Mouse (Mus musculus): Measurements from ENCODE around the gene Gm37240. TPM values are rescaled to one million over a fixed set of nuclear protein-coding genes. Genes with fewer than 3 reads are reported as not detected.
A peak's percentile ranks its signal among the peaks of the same experiment; 100 is the strongest.

Gm37240 gene
- polyA plus RNA-seq, 1 experiment from 2014 or later = 2.2 TPM

DNA sequence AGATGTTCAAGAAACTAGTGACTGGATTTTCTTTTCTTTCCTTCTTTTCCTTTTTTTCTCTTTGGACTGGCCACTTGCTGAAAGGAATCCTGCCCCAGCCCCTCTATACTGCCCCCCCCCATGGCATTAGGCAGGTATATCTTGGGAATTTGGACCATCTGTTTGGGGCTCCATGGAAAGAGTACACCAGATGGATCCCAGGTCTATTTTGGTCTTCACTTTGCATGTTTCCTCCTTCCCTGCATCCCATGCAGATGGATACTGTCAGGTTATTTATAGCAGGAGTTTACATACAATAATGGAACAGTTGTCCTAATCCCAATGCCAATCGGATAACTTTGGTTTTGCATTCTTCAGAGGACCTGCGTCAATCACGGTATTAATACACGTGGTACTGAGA, 845.2 kb downstream of the Gm37240 start:
- Histone ChIP-seq H3K27ac (replicated peaks; ENCODE audit: low read depth, low read length) (no peak overlapping the region), H3K36me3 (ENCODE audit: control insufficient read depth, insufficient read depth, low read length) (no peaks in the 10 kb centered on the region), H3K9me3 (ENCODE audit: control insufficient read depth, low read length) (no peaks in the 10 kb centered on the region), H3K9ac (ENCODE audit: low read length) (no peak overlapping the region), H3K4me2 (ENCODE audit: low read depth, severe bottlenecking) (no peak overlapping the region), H3K27me3 (ENCODE audit: control insufficient read depth, insufficient read depth, low read length) (no peaks in the 10 kb centered on the region), H3K4me1 (ENCODE audit: control insufficient read depth, insufficient read depth, low read length) (no peaks in the 10 kb centered on the region), H3K4me3 (ENCODE audit: low read depth, low read length) (no peak overlapping the region)
- DNase-seq (ENCODE audit: low spot score) = no peak
- WGBS = 91% methylated on average over 4 of the region's 4 CpGs
- no peak for ATAC-seq (ENCODE audit: insufficient number of reproducible peaks, low FRiP score, low TSS enrichment, low read depth)

DNA sequence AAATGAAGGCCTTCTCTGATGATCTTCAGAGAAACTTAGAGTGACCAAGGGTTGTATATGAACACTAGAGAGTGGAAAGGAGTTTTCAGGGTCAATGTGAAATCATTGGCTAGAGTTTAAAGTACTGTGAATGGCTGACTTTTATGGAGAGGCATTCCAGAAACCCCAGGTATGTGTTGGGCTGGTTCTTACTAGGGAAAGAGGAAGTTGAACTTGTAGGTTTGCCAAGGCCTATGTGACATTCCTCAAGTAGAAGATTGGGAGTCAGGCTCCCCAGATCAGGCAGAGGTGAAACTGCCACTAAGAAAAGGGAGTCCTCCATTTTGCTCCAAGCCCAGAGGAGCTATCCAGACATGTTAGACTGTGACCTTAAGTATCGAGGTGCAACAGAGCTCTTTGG, 858.2 kb downstream of the Gm37240 start:
- H3K27me3 ChIP-seq (ENCODE audit: control insufficient read depth, insufficient read depth, low read length) = no peaks in the 10 kb centered on the region
- H3K4me2 ChIP-seq (ENCODE audit: low read depth, severe bottlenecking) = no peak overlapping the region
- H3K9ac ChIP-seq (ENCODE audit: low read length) = no peak overlapping the region
- WGBS = 95% methylated on average over 1 of the region's 1 CpGs
- H3K4me3 ChIP-seq (ENCODE audit: low read depth, low read length) = no peak overlapping the region
- no peaks in the 10 kb centered on the region for H3K9me3 ChIP-seq (ENCODE audit: control insufficient read depth, low read length)
- DNase-seq (ENCODE audit: low spot score) = no peak
- no peak overlapping the region for H3K27ac ChIP-seq (replicated peaks; ENCODE audit: low read depth, low read length)
- H3K36me3 ChIP-seq (ENCODE audit: control insufficient read depth, insufficient read depth, low read length) = no peaks in the 10 kb centered on the region
- no peak for ATAC-seq (ENCODE audit: insufficient number of reproducible peaks, low FRiP score, low TSS enrichment, low read depth)
- no peaks in the 10 kb centered on the region for H3K4me1 ChIP-seq (ENCODE audit: control insufficient read depth, insufficient read depth, low read length)

- no peak for ATAC-seq (ENCODE audit: insufficient number of reproducible peaks, low FRiP score, low TSS enrichment, low read depth)
- DNase-seq (ENCODE audit: low spot score) = no peak
- Histone ChIP-seq H3K4me1 (ENCODE audit: control insufficient read depth, insufficient read depth, low read length) (no peaks in the 10 kb centered on the region), H3K9ac (ENCODE audit: low read length) (no peak overlapping the region), H3K27me3 (ENCODE audit: control insufficient read depth, insufficient read depth, low read length) (no peaks in the 10 kb centered on the region), H3K4me2 (ENCODE audit: low read depth, severe bottlenecking) (no peak overlapping the region), H3K9me3 (ENCODE audit: control insufficient read depth, low read length) (no peaks in the 10 kb centered on the region), H3K27ac (replicated peaks; ENCODE audit: low read depth, low read length) (no peak overlapping the region), H3K36me3 (ENCODE audit: control insufficient read depth, insufficient read depth, low read length) (no peaks in the 10 kb centered on the region), H3K4me3 (ENCODE audit: low read depth, low read length) (no peak overlapping the region)
- 23% methylated on average over 6 of the region's 6 CpGs for WGBS
Measured at GRCm38 (mm10) chr3:85024817-85025705, 862.3 kb downstream of the Gm37240 start.

DNA sequence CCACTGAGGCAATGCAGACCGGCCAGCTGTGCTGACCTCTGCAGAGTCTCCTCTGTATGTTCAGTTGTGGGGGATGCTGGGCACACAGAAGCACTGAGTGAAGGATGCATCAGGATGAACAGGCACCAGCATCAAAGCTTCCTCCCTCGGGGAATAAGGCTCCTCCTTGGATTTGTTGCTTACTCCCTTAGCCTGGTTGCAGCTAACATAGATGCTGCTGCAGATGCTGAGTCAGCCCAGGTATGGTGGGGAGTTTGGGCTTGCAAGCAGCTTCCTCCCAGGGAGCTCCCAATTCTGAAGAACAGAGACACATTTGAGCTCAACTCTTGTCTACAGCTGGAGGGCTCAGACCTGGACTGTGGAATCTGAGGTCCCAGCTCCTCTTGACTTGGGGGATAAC, 863.1 kb downstream of the Gm37240 start:
- H3K9ac ChIP-seq (ENCODE audit: low read length) = no peak overlapping the region
- no peaks in the 10 kb centered on the region for H3K9me3 ChIP-seq (ENCODE audit: control insufficient read depth, low read length)
- WGBS = 76% methylated on average over 2 of the region's 2 CpGs
- no peaks in the 10 kb centered on the region for H3K36me3 ChIP-seq (ENCODE audit: control insufficient read depth, insufficient read depth, low read length)
- no peaks in the 10 kb centered on the region for H3K4me1 ChIP-seq (ENCODE audit: control insufficient read depth, insufficient read depth, low read length)
- no peak overlapping the region for H3K27ac ChIP-seq (replicated peaks; ENCODE audit: low read depth, low read length)
- ATAC-seq (ENCODE audit: insufficient number of reproducible peaks, low FRiP score, low TSS enrichment, low read depth) (no peak), DNase-seq (ENCODE audit: low spot score) (no peak)
- H3K27me3 ChIP-seq (ENCODE audit: control insufficient read depth, insufficient read depth, low read length) = no peaks in the 10 kb centered on the region
- no peak overlapping the region for H3K4me2 ChIP-seq (ENCODE audit: low read depth, severe bottlenecking)
- no peak overlapping the region for H3K4me3 ChIP-seq (ENCODE audit: low read depth, low read length)

- 84% methylated on average over 11 of the region's 11 CpGs for WGBS
- Histone ChIP-seq H3K4me1 (ENCODE audit: control insufficient read depth, insufficient read depth, low read length) (no peaks in the 10 kb centered on the region), H3K36me3 (ENCODE audit: control insufficient read depth, insufficient read depth, low read length) (no peaks in the 10 kb centered on the region), H3K4me3 (ENCODE audit: low read depth, low read length) (no peak overlapping the region), H3K4me2 (ENCODE audit: low read depth, severe bottlenecking) (no peak overlapping the region), H3K27me3 (ENCODE audit: control insufficient read depth, insufficient read depth, low read length) (no peaks in the 10 kb centered on the region), H3K9me3 (ENCODE audit: control insufficient read depth, low read length) (no peaks in the 10 kb centered on the region), H3K27ac (replicated peaks; ENCODE audit: low read depth, low read length) (no peak overlapping the region), H3K9ac (ENCODE audit: low read length) (no peak overlapping the region)
- ATAC-seq (ENCODE audit: insufficient number of reproducible peaks, low FRiP score, low TSS enrichment, low read depth) (no peak), DNase-seq (ENCODE audit: low spot score) (no peak)
Measured at GRCm38 (mm10) chr3:85022800-85023199, 864.5 kb downstream of the Gm37240 start.

- Histone ChIP-seq H3K36me3 (ENCODE audit: control insufficient read depth, insufficient read depth, low read length) (no peaks in the 10 kb centered on the region), H3K27ac (replicated peaks; ENCODE audit: low read depth, low read length) (no peak overlapping the region), H3K27me3 (ENCODE audit: control insufficient read depth, insufficient read depth, low read length) (no peaks in the 10 kb centered on the region), H3K4me3 (ENCODE audit: low read depth, low read length) (no peak overlapping the region), H3K9me3 (ENCODE audit: control insufficient read depth, low read length) (no peaks in the 10 kb centered on the region), H3K9ac (ENCODE audit: low read length) (no peak overlapping the region), H3K4me2 (ENCODE audit: low read depth, severe bottlenecking) (no peak overlapping the region), H3K4me1 (ENCODE audit: control insufficient read depth, insufficient read depth, low read length) (no peaks in the 10 kb centered on the region)
- DNase-seq (ENCODE audit: low spot score) = no peak
- no peak for ATAC-seq (ENCODE audit: insufficient number of reproducible peaks, low FRiP score, low TSS enrichment, low read depth)
- whole genome bisulfite sequencing = 94% methylated on average over 6 of the region's 6 CpGs
Measured at GRCm38 (mm10) chr3:85021816-85022215, 865.5 kb downstream of the Gm37240 start.

- Histone ChIP-seq H3K9me3 (ENCODE audit: control insufficient read depth, low read length) (no peaks in the 10 kb centered on the region), H3K27me3 (ENCODE audit: control insufficient read depth, insufficient read depth, low read length) (no peaks in the 10 kb centered on the region), H3K36me3 (ENCODE audit: control insufficient read depth, insufficient read depth, low read length) (no peaks in the 10 kb centered on the region), H3K4me2 (ENCODE audit: low read depth, severe bottlenecking) (no peak overlapping the region), H3K4me3 (ENCODE audit: low read depth, low read length) (no peak overlapping the region), H3K27ac (replicated peaks; ENCODE audit: low read depth, low read length) (no peak overlapping the region), H3K9ac (ENCODE audit: low read length) (no peak overlapping the region), H3K4me1 (ENCODE audit: control insufficient read depth, insufficient read depth, low read length) (no peaks in the 10 kb centered on the region)
- no peak for DNase-seq (ENCODE audit: low spot score)
- no peak for ATAC-seq (ENCODE audit: insufficient number of reproducible peaks, low FRiP score, low TSS enrichment, low read depth)
Measured at GRCm38 (mm10) chr3:85020137-85020536, 867.2 kb downstream of the Gm37240 start.

DNA sequence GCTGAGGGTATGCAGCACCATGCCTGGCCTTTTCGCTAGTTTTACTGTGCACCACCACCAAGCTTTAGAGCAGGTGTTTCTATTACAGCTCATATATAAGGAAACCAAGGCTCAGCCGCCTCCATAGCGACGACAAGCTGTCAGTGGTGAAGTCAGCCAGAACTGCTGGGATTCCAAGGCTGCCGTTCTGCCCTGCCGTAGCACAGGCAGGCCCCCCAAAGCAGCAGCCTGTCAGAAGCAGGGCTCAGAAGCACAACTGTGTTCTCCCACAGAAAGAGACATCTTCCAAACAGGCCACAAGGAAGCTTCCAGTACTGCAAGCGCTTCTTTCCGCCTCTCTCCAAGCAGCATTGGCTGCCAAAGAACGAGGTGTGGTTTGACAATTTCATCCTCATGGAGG, 871.7 kb downstream of the Gm37240 start:
- H3K4me1 ChIP-seq (ENCODE audit: control insufficient read depth, insufficient read depth, low read length) = no peaks in the 10 kb centered on the region
- no peaks in the 10 kb centered on the region for H3K9me3 ChIP-seq (ENCODE audit: control insufficient read depth, low read length)
- H3K27me3 ChIP-seq (ENCODE audit: control insufficient read depth, insufficient read depth, low read length) = no peaks in the 10 kb centered on the region
- ATAC-seq (ENCODE audit: insufficient number of reproducible peaks, low FRiP score, low TSS enrichment, low read depth) (no peak), DNase-seq (ENCODE audit: low spot score) (peak; percentile 40)
- H3K36me3 ChIP-seq (ENCODE audit: control insufficient read depth, insufficient read depth, low read length) = no peaks in the 10 kb centered on the region
- no peak overlapping the region for H3K9ac ChIP-seq (ENCODE audit: low read length)
- WGBS = 61% methylated on average over 9 of the region's 9 CpGs
- no peak overlapping the region for H3K27ac ChIP-seq (replicated peaks; ENCODE audit: low read depth, low read length)
- H3K4me2 ChIP-seq (ENCODE audit: low read depth, severe bottlenecking) = no peak overlapping the region
- no peak overlapping the region for H3K4me3 ChIP-seq (ENCODE audit: low read depth, low read length)

- no peaks in the 10 kb centered on the region for H3K9me3 ChIP-seq (ENCODE audit: control insufficient read depth, low read length)
- no peaks in the 10 kb centered on the region for H3K27me3 ChIP-seq (ENCODE audit: control insufficient read depth, insufficient read depth, low read length)
- no peak overlapping the region for H3K4me2 ChIP-seq (ENCODE audit: low read depth, severe bottlenecking)
- no peaks in the 10 kb centered on the region for H3K36me3 ChIP-seq (ENCODE audit: control insufficient read depth, insufficient read depth, low read length)
- ATAC-seq (ENCODE audit: insufficient number of reproducible peaks, low FRiP score, low TSS enrichment, low read depth) (no peak), DNase-seq (ENCODE audit: low spot score) (no peak)
- H3K9ac ChIP-seq (ENCODE audit: low read length) = no peak overlapping the region
- no peak overlapping the region for H3K4me3 ChIP-seq (ENCODE audit: low read depth, low read length)
- no peak overlapping the region for H3K27ac ChIP-seq (replicated peaks; ENCODE audit: low read depth, low read length)
- WGBS = 84% methylated on average over 6 of the region's 6 CpGs
- no peaks in the 10 kb centered on the region for H3K4me1 ChIP-seq (ENCODE audit: control insufficient read depth, insufficient read depth, low read length)
Measured at GRCm38 (mm10) chr3:85012889-85013288, 874.4 kb downstream of the Gm37240 start.

Measured in limb, embryonic 11.5 days (tissue).